In the genomic region with DNA sequence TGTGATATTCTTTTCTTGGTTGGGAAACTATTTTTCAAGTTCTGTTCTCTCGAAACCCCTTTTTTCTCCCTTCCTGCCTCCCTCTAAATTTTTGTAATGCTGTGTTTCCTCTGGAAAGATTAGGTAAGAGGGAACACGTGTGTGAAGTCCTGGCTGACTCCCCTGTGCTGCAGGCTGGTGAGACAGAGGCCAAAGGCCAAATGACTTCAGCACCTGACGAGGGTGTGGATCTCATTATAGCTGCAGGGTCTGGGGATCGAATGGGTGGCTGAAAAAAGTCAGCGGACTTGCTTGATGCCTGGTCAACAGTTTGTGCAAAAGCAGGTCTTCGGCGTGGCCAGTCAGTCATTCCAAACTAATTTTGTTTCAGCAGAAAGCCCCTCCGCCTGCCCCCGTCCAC, we compare ENCODE assay signal across 29 mouse cellular contexts.
DNase-seq lines count a peak whose midpoint lies in the region; ATAC-seq lines count a peak whose summit lies in the region.
"Had no signal": no experiment of that assay in that cellular context is flagged by ENCODE, and none has a peak within 500 bp of the region (broad histone marks: within the 10 kb centered on the region; RNA-seq: fewer than 3 reads in every experiment).

No protein-coding gene starts in this region.

- no peak overlapping the region for H3K4me2 ChIP-seq in limb, embryonic 12.5 days
- H3K4me2 ChIP-seq: embryonic facial prominence, embryonic 13.5 days; heart, embryonic 12.5 days; hindbrain, embryonic 13.5 days; kidney, embryonic 15.5 days; liver, embryonic 15.5 days; lung, embryonic 14.5 days; midbrain, embryonic 15.5 days had no signal

- peaks cover 38% of the 10 kb centered on the region for H3K4me1 ChIP-seq in limb, embryonic 12.5 days (replicated peaks)
- H3K4me1 ChIP-seq: liver, embryonic 15.5 days had no signal

- H3K9me3 ChIP-seq in limb, embryonic 12.5 days: no peaks in the 10 kb centered on the region
- H3K9me3 ChIP-seq: embryonic facial prominence, embryonic 13.5 days; heart, embryonic 12.5 days; hindbrain, embryonic 13.5 days; kidney, embryonic 15.5 days; liver, embryonic 15.5 days; midbrain, embryonic 10.5 days; midbrain, embryonic 15.5 days had no signal

- H3K27ac ChIP-seq in limb, embryonic 12.5 days: peak overlapping the region; percentile 62; the same call in 1 of the 2 replicates
- H3K27ac ChIP-seq: embryonic facial prominence, embryonic 13.5 days; hindbrain, embryonic 13.5 days; kidney, embryonic 15.5 days; liver, embryonic 15.5 days; midbrain, embryonic 10.5 days; midbrain, embryonic 15.5 days had no signal

- no peaks in the 10 kb centered on the region for H3K36me3 ChIP-seq in limb, embryonic 12.5 days
- H3K36me3 ChIP-seq: embryonic facial prominence, embryonic 13.5 days; G1E; heart, embryonic 12.5 days; hindbrain, embryonic 13.5 days; kidney, embryonic 15.5 days; liver, embryonic 15.5 days; midbrain, embryonic 10.5 days; midbrain, embryonic 15.5 days had no signal

- 0 out of 2 replicates have a peak, but pooled peaks have one; percentile 29 for ATAC-seq in limb, embryonic 12.5 days (ENCODE audit: insufficient number of reproducible peaks, insufficient read depth, low FRiP score, low TSS enrichment, low read depth)
- ATAC-seq: forebrain, embryonic 16.5 days; midbrain, embryonic 15.5 days had no signal

- WGBS in limb, embryonic 12.5 days: 13% methylated on average over 9 of the region's 9 CpGs

- H3K9ac ChIP-seq in limb, embryonic 12.5 days (replicated peaks): no peak overlapping the region
- H3K9ac ChIP-seq: embryonic facial prominence, embryonic 13.5 days; heart, embryonic 12.5 days; hindbrain, embryonic 13.5 days; kidney, embryonic 15.5 days; liver, embryonic 15.5 days; lung, embryonic 14.5 days; midbrain, embryonic 15.5 days had no signal

- peaks cover 10% of the 10 kb centered on the region; the same call in 1 of the 2 replicates for H3K27me3 ChIP-seq in limb, embryonic 12.5 days
- H3K27me3 ChIP-seq: CH12.LX; embryonic facial prominence, embryonic 13.5 days; heart, embryonic 12.5 days; hindbrain, embryonic 13.5 days; kidney, embryonic 15.5 days; liver, embryonic 15.5 days; midbrain, embryonic 15.5 days had no signal

- H3K4me3 ChIP-seq in limb, embryonic 12.5 days (replicated peaks): no peak overlapping the region
- H3K4me3 ChIP-seq: embryonic facial prominence, embryonic 13.5 days; heart, embryonic 12.5 days; hindbrain, embryonic 13.5 days; kidney, embryonic 15.5 days; liver, embryonic 15.5 days; midbrain, embryonic 10.5 days; midbrain, embryonic 15.5 days had no signal

- peak; percentile 48 for DNase-seq in embryo, embryonic 10 days (ENCODE audit: low spot score)
- DNase-seq in embryo, embryonic 9.5 days (ENCODE audit: extremely low spot score): no peak
- DNase-seq in embryo, embryonic 10.5 days (ENCODE audit: low spot score): peak; percentile 51
- peak; percentile 24 for DNase-seq in fibroblast of lung, adult 2 months (ENCODE audit: low read depth)
- DNase-seq in ovary, adult 18-20 months (ENCODE audit: low spot score): no peak
- no peak for DNase-seq in ovary, postnatal 36 days (ENCODE audit: low spot score)
- DNase-seq in adrenal gland, postnatal 10 days: no peak
- DNase-seq: adrenal gland, adult 2 months; cerebellum, adult 11 months; cerebellum, adult 9-10 months; cerebellum, postnatal 36 days; gastrocnemius, postnatal 25 days; heart, adult 18-20 months; heart, postnatal 4 days; kidney, adult 18-20 months; kidney, postnatal 25 days; lung, embryonic 14.5 days; thymus, postnatal 14 days had no signal

Comparison
In these comparisons a context has a peak if more than half of its experiments do, and no peak if none do; other contexts are left out.
1. DNase-seq: peak in embryo, embryonic 10 days (single experiment), embryo, embryonic 10.5 days (single experiment) and fibroblast of lung, adult 2 months (single experiment); none in embryo, embryonic 9.5 days (single experiment), ovary, adult 18-20 months (single experiment), ovary, postnatal 36 days (single experiment) and adrenal gland, postnatal 10 days (single experiment).